Mouse (Mus musculus) urinary bladder, adult 2 months (tissue): Measurements from ENCODE around the gene Nop9. TPM values are rescaled to one million over a fixed set of nuclear protein-coding genes. Genes with fewer than 3 reads are reported as not detected.

Source experiments
- polyA plus RNA-seq: library from polyadenylated mRNA; depleted of rRNA; stranded (reverse); fragments of >200 nt; gene quantifications from 2 replicates; pipeline ENCODE4 v1.2.3, GENCODE M21; 2012; rRNA removed

Gene Nop9
- polyA plus RNA-seq, 1 experiment = 13.8 TPM

Other genes starting within 250 kb of the Nop9 start
- 2.5 and 3.0 TPM in 2 replicates for gene Cpne6, start 235.2 kb upstream of the Nop9 start, polyA plus RNA-seq
- gene Nrl, start 220.7 kb upstream of the Nop9 start, polyA plus RNA-seq = not detected in 2 replicates
- 44.7 and 52.2 TPM in 2 replicates for gene Pck2, start 205.4 kb upstream of the Nop9 start, polyA plus RNA-seq
- gene Dcaf11, start 185.7 kb upstream of the Nop9 start, polyA plus RNA-seq = 87.0 and 88.2 TPM in 2 replicates
- gene A730061H03Rik, start 185.3 kb upstream of the Nop9 start, polyA plus RNA-seq = 0.55 and 1.1 TPM in 2 replicates
- gene Fitm1, start 170.1 kb upstream of the Nop9 start, polyA plus RNA-seq = 0.25 TPM in 1 of 2 replicates, not detected in the other
- 136 and 167 TPM in 2 replicates for gene Psme1, start 167.6 kb upstream of the Nop9 start, polyA plus RNA-seq
- gene Emc9, start 160.4 kb upstream of the Nop9 start, polyA plus RNA-seq = 19.3 and 21.2 TPM in 2 replicates
- gene Psme2, start 154.6 kb upstream of the Nop9 start, polyA plus RNA-seq = 134 and 144 TPM in 2 replicates
- gene Rnf31, start 154.0 kb upstream of the Nop9 start, polyA plus RNA-seq = 15.7 and 20.4 TPM in 2 replicates
- 29.5 and 35.1 TPM in 2 replicates for gene Irf9, start 142.1 kb upstream of the Nop9 start, polyA plus RNA-seq
- 2.8 and 3.3 TPM in 2 replicates for gene Rec8, start 127.7 kb upstream of the Nop9 start, polyA plus RNA-seq
- gene Ipo4, start 109.7 kb upstream of the Nop9 start, polyA plus RNA-seq = 79.9 and 83.8 TPM in 2 replicates
- 0.89 and 1.7 TPM in 2 replicates for gene Gm49378, start 107.8 kb upstream of the Nop9 start, polyA plus RNA-seq
- gene Tm9sf1, start 101.9 kb upstream of the Nop9 start, polyA plus RNA-seq = 46.6 and 47.0 TPM in 2 replicates
- 1.1 and 1.4 TPM in 2 replicates for gene Tssk4, start 95.5 kb upstream of the Nop9 start, polyA plus RNA-seq
- gene Mdp1, start 85.2 kb upstream of the Nop9 start, polyA plus RNA-seq = 37.0 and 42.4 TPM in 2 replicates
- gene Gmpr2, start 73.8 kb upstream of the Nop9 start, polyA plus RNA-seq = 28.1 and 32.9 TPM in 2 replicates
- 250 and 278 TPM in 2 replicates for gene Nedd8, start 73.6 kb upstream of the Nop9 start, polyA plus RNA-seq
- gene Tinf2, start 63.9 kb upstream of the Nop9 start, polyA plus RNA-seq = 19.2 and 22.9 TPM in 2 replicates
- 1.1 and 1.4 TPM in 2 replicates for gene Tgm1, start 31.8 kb upstream of the Nop9 start, polyA plus RNA-seq
- gene Rabggta, start 23.4 kb upstream of the Nop9 start, polyA plus RNA-seq = 25.9 and 34.6 TPM in 2 replicates
- gene Dhrs1, start within 50 bp of the Nop9 start, polyA plus RNA-seq = 75.5 and 83.1 TPM in 2 replicates
- 0.18 and 0.25 TPM in 2 replicates for gene Cideb, start 12.8 kb downstream of the Nop9 start, polyA plus RNA-seq
- 0.06 TPM in 2 replicates for gene Ltb4r2, start 15.7 kb downstream of the Nop9 start, polyA plus RNA-seq
- gene Ltb4r1, start 20.3 kb downstream of the Nop9 start, polyA plus RNA-seq = 1.6 and 1.7 TPM in 2 replicates
- 7.2 and 9.4 TPM in 2 replicates for gene Adcy4, start 38.4 kb downstream of the Nop9 start, polyA plus RNA-seq
- gene Ripk3, start 43.2 kb downstream of the Nop9 start, polyA plus RNA-seq = 7.0 and 8.9 TPM in 2 replicates
- gene Nfatc4, start 77.5 kb downstream of the Nop9 start, polyA plus RNA-seq = 37.9 and 44.3 TPM in 2 replicates
- gene Nynrin, start 108.3 kb downstream of the Nop9 start, polyA plus RNA-seq = 6.2 and 11.2 TPM in 2 replicates
- gene Cbln3, start 138.7 kb downstream of the Nop9 start, polyA plus RNA-seq = 0.22 and 0.45 TPM in 2 replicates
- gene Khnyn, start 139.3 kb downstream of the Nop9 start, polyA plus RNA-seq = 26.2 and 26.8 TPM in 2 replicates
- 54.6 and 63.6 TPM in 2 replicates for gene Sdr39u1, start 154.6 kb downstream of the Nop9 start, polyA plus RNA-seq
- gene Cma1, start 199.0 kb downstream of the Nop9 start, polyA plus RNA-seq = 8.6 and 9.9 TPM in 2 replicates
- gene Cma2, start 205.3 kb downstream of the Nop9 start, polyA plus RNA-seq = 0.07 TPM in 1 of 2 replicates, not detected in the other